Mouse (Mus musculus) liver, embryonic 11.5 days (tissue): ENCODE results near the gene Nkapl. TPM values are rescaled to one million over a fixed set of nuclear protein-coding genes. Genes with fewer than 3 reads are reported as not detected.
A peak's percentile ranks its signal among the peaks of the same experiment; 100 is the strongest.
"Not testable (repeated sequence)": the region's sequence is repeated elsewhere in the genome, so short reads cannot be mapped to it uniquely, and the experiment has no call there.

Source experiments
- ATAC-seq: fragments of 200-750 bp; cut with Nextera tagmentation; replicated peaks from 2 replicates; pipeline ENCODE4 v1.8.0; 2017; ENCODE audit warnings: moderate number of reproducible peaks, mild to moderate bottlenecking, moderate TSS enrichment, moderate library complexity; ENCODE audit not compliant: low FRiP score
- DNase-seq: peaks from one replicate; pipeline ENCODE4 v3.0.0-alpha.2; 2017; ENCODE audit warnings: low spot score
- H3K27ac ChIP-seq: fragments of 300-500 bp; sonication (generic); 2 replicates; pipeline ENCODE4 v1.5.1; 2014; ENCODE audit warnings: mild to moderate bottlenecking, low read depth, low read length, control low read depth
- H3K27me3 ChIP-seq: fragments of 300-500 bp; sonication (generic); replicated peaks from 2 replicates; pipeline ENCODE4 v1.6.1; 2014; ENCODE audit warnings: low read length, mixed read lengths; ENCODE audit not compliant: control insufficient read depth, insufficient read depth
- H3K36me3 ChIP-seq: fragments of 300-500 bp; sonication (generic); 2 replicates; pipeline ENCODE4 v1.6.1; 2014; ENCODE audit warnings: mild to moderate bottlenecking, low read length, moderate library complexity, mixed read lengths; ENCODE audit not compliant: control insufficient read depth, insufficient read depth
- H3K4me1 ChIP-seq: fragments of 300-500 bp; sonication (generic); replicated peaks from 2 replicates; pipeline ENCODE4 v1.6.1; 2014; ENCODE audit warnings: low read length, mixed read lengths; ENCODE audit not compliant: control insufficient read depth, insufficient read depth
- H3K4me2 ChIP-seq: fragments of 300-500 bp; sonication (generic); 2 replicates; pipeline ENCODE4 v1.6.1; 2014; ENCODE audit warnings: mild to moderate bottlenecking, control low read depth, moderate library complexity
- H3K4me3 ChIP-seq: fragments of 300-500 bp; sonication (generic); 2 replicates; pipeline ENCODE4 v1.5.1; 2014; ENCODE audit warnings: low read depth, low read length, control low read depth
- H3K9ac ChIP-seq: fragments of 300-500 bp; sonication (generic); 2 replicates; pipeline ENCODE4 v1.6.1; 2014; ENCODE audit warnings: low read depth, low read length, control low read depth
- H3K9me3 ChIP-seq: fragments of 300-500 bp; sonication (generic); 2 replicates; pipeline ENCODE4 v1.6.1; 2016; ENCODE audit warnings: low read length, inconsistent platforms, mixed read lengths; ENCODE audit not compliant: control insufficient read depth
- WGBS: fragments of 180-500 bp; shearing (Covaris S2); extraction: QIAGEN DNeasy Blood & Tissue Kit; methylation state at CpG from one replicate; pipeline ENCODE4 v1.1.7; 2014; 5-methylcytosine and 5-hydroxymethylcytosine counted together
- polyA plus RNA-seq: library from polyadenylated mRNA; unstranded; fragments of >200 nt; fragmentation: Nextera tagmentation; extraction: Ambion mirVana; gene quantifications from 2 replicates; pipeline ENCODE4 v1.2.1, GENCODE M21; 2014

Nkapl gene
- polyA plus RNA-seq = 1.1 and 1.5 TPM in 2 replicates

- Histone ChIP-seq H3K4me2 (peak within 1 kb of the TSS; percentile 98), H3K27ac (peak within 1 kb of the TSS; percentile 28; the same call in 1 of the 2 replicates), H3K9ac (peak within 1 kb of the TSS; percentile 87), H3K27me3 (peaks cover 8% of the 10 kb centered on the region; the same call in 1 of the 2 replicates), H3K36me3 (no peaks in the 10 kb centered on the region), H3K4me3 (peak within 1 kb of the TSS; percentile 76), H3K9me3 (no peaks in the 10 kb centered on the region), H3K4me1 (peaks cover 8% of the 10 kb centered on the region)
- DNase-seq (peak; percentile 83), ATAC-seq (peak; percentile 96)
- under 1% methylated on average over 53 of the region's 54 CpGs for WGBS
Observed at GRCm38 (mm10) chr13:21468061-21469019, at the start of gene Nkapl. Gene Nkapl (minus strand): TSS chr13:21468509.

- no peaks in the 10 kb centered on the region for H3K27me3 ChIP-seq
- peak overlapping the region; percentile 67 for H3K4me2 ChIP-seq
- DNase-seq (peak; percentile 93), ATAC-seq (peak; percentile 100)
- peak overlapping the region; percentile 77 for H3K9ac ChIP-seq
- H3K4me3 ChIP-seq = peak overlapping the region; percentile 67
- no peaks in the 10 kb centered on the region for H3K36me3 ChIP-seq
- WGBS = 0% methylated on average over 21 of the region's 21 CpGs
- H3K4me1 ChIP-seq = no peaks in the 10 kb centered on the region; the same call in 1 of the 2 replicates
- no peak overlapping the region for H3K27ac ChIP-seq
- no peaks in the 10 kb centered on the region for H3K9me3 ChIP-seq
Observed at GRCm38 (mm10) chr13:21506221-21506649, 37.9 kb upstream of the Nkapl start.

GRCm38 (mm10) chr13:21502296-21502695 lies 34.0 kb upstream of the Nkapl start:
- H3K4me1 ChIP-seq = no peaks in the 10 kb centered on the region; the same call in 1 of the 2 replicates
- no peak overlapping the region for H3K4me3 ChIP-seq
- DNase-seq (no peak), ATAC-seq (no peak)
- no peak overlapping the region for H3K4me2 ChIP-seq
- no peaks in the 10 kb centered on the region for H3K36me3 ChIP-seq
- no peak overlapping the region for H3K9ac ChIP-seq
- WGBS = 66% methylated on average over 5 of the region's 5 CpGs
- no peak overlapping the region for H3K27ac ChIP-seq
- no peaks in the 10 kb centered on the region for H3K27me3 ChIP-seq
- no peaks in the 10 kb centered on the region for H3K9me3 ChIP-seq

GRCm38 (mm10) chr13:21501182-21501581 lies 32.9 kb upstream of the Nkapl start, which contains the start of gene Gm11273:
Gene Gm11273 (minus strand): TSS chr13:21501418.
- H3K9ac ChIP-seq, H3K36me3 ChIP-seq, H3K4me3 ChIP-seq, H3K4me1 ChIP-seq, DNase-seq, H3K9me3 ChIP-seq, H3K27me3 ChIP-seq, H3K27ac ChIP-seq, H3K4me2 ChIP-seq, ATAC-seq: not testable (repeated sequence)
- 89% methylated on average over 17 of the region's 17 CpGs for WGBS

- Histone ChIP-seq H3K9me3 (no peaks in the 10 kb centered on the region), H3K4me2 (no peak within 1 kb of the TSS), H3K9ac (no peak within 1 kb of the TSS), H3K27me3 (no peaks in the 10 kb centered on the region), H3K4me3 (no peak within 1 kb of the TSS), H3K4me1 (no peaks in the 10 kb centered on the region), H3K27ac (no peak within 1 kb of the TSS), H3K36me3 (no peaks in the 10 kb centered on the region)
- DNase-seq (no peak), ATAC-seq (no peak)
- 91% methylated on average over 21 of the region's 21 CpGs for WGBS
Observed at GRCm38 (mm10) chr13:21495080-21495479, 26.8 kb upstream of the Nkapl start, which contains the start of gene AK157302. Gene AK157302 (plus strand): TSS chr13:21495223.

- Histone ChIP-seq H3K9ac (no peak overlapping the region), H3K36me3 (no peaks in the 10 kb centered on the region), H3K27me3 (no peaks in the 10 kb centered on the region), H3K9me3 (no peaks in the 10 kb centered on the region), H3K4me1 (no peaks in the 10 kb centered on the region), H3K27ac (no peak overlapping the region), H3K4me2 (no peak overlapping the region), H3K4me3 (no peak overlapping the region)
- ATAC-seq (no peak), DNase-seq (no peak)
- WGBS = 91% methylated on average over 5 of the region's 5 CpGs
Observed at GRCm38 (mm10) chr13:21492847-21493246, 24.5 kb upstream of the Nkapl start.

GRCm38 (mm10) chr13:21486881-21487280 lies 18.6 kb upstream of the Nkapl start:
- Histone ChIP-seq H3K36me3 (no peaks in the 10 kb centered on the region), H3K9me3 (no peaks in the 10 kb centered on the region), H3K4me3 (no peak overlapping the region), H3K4me2 (no peak overlapping the region), H3K27ac (no peak overlapping the region), H3K4me1 (no peaks in the 10 kb centered on the region), H3K27me3 (no peaks in the 10 kb centered on the region), H3K9ac (no peak overlapping the region)
- DNase-seq = no peak
- 88% methylated on average over 1 of the region's 1 CpGs for WGBS
- no peak for ATAC-seq

- not testable (repeated sequence) for H3K27ac ChIP-seq
Observed at GRCm38 (mm10) chr13:21478759-21479670, 10.7 kb upstream of the Nkapl start, which contains the start of the genes Zkscan4 and Gm10065. Gene Zkscan4 (plus strand): TSS chr13:21478907. Gene Gm10065 (minus strand): TSS chr13:21479441.

More at GRCm38 (mm10) chr13:21478759-21479670, 10.7 kb upstream of the Nkapl start, which contains the start of the genes Zkscan4 and Gm10065:
- not testable (repeated sequence) for H3K36me3 ChIP-seq, H3K9me3 ChIP-seq, H3K27me3 ChIP-seq, H3K4me1 ChIP-seq
- peak within 1 kb of the TSS; percentile 80 for H3K4me2 ChIP-seq
- DNase-seq (peak; percentile 67), ATAC-seq (peak; percentile 58)
- 4% methylated on average over 31 of the region's 31 CpGs for WGBS
- H3K4me3 ChIP-seq = peak within 1 kb of the TSS; percentile 57
- peak within 1 kb of the TSS; percentile 60 for H3K9ac ChIP-seq
